Mouse (Mus musculus) lung, postnatal 0 days (tissue): ENCODE results near the gene Rbfox2. TPM values are rescaled to one million over a fixed set of nuclear protein-coding genes. Genes with fewer than 3 reads are reported as not detected.
A peak's percentile ranks its signal among the peaks of the same experiment; 100 is the strongest.

ENCODE experiments used
- ATAC-seq: fragments of 200-750 bp; cut with Nextera tagmentation; 2 replicates; pipeline ENCODE4 v1.8.0; 2017; ENCODE audit warnings: moderate library complexity
- DNase-seq: peaks from one replicate; pipeline ENCODE4 v3.0.0-alpha.2; 2016; ENCODE audit warnings: low spot score
- H3K27ac ChIP-seq: fragments of 300-500 bp; sonication (generic); 2 replicates; pipeline ENCODE4 v1.5.1; 2014; ENCODE audit warnings: antibody characterized with exemption, mild to moderate bottlenecking, low read length, mixed read lengths
- H3K27me3 ChIP-seq: fragments of 300-500 bp; sonication (generic); replicated peaks from 2 replicates; pipeline ENCODE4 v1.6.1; 2014; ENCODE audit warnings: low read length, mixed read lengths; ENCODE audit not compliant: insufficient read depth
- H3K36me3 ChIP-seq: fragments of 300-500 bp; sonication (generic); 2 replicates; pipeline ENCODE4 v1.6.1; 2014; ENCODE audit warnings: low read length, mixed read lengths; ENCODE audit not compliant: insufficient read depth
- H3K4me1 ChIP-seq: fragments of 300-500 bp; sonication (generic); 2 replicates; pipeline ENCODE4 v1.6.1; 2014; ENCODE audit warnings: antibody characterized with exemption, low read depth, low read length, mixed read lengths; ENCODE audit not compliant: insufficient read depth
- H3K4me2 ChIP-seq: fragments of 300-500 bp; sonication (generic); replicated peaks from 2 replicates; pipeline ENCODE4 v1.6.1; 2014; ENCODE audit warnings: low read depth, mild to moderate bottlenecking, low read length, moderate library complexity, mixed read lengths
- H3K4me3 ChIP-seq: fragments of 300-500 bp; sonication (generic); 2 replicates; pipeline ENCODE4 v1.5.1; 2014; ENCODE audit warnings: low read depth, low read length
- H3K9ac ChIP-seq: fragments of 300-500 bp; sonication (generic); replicated peaks from 2 replicates; pipeline ENCODE4 v1.6.1; 2014; ENCODE audit warnings: low read depth, mild to moderate bottlenecking
- H3K9me3 ChIP-seq: fragments of 300-500 bp; sonication (generic); 2 replicates; pipeline ENCODE4 v1.6.1; 2016; ENCODE audit warnings: low read length, mixed read lengths
- CTCF ChIP-seq: IDR thresholded peaks from 2 replicates; pipeline ENCODE4 v1.5.1; 2016; ENCODE audit warnings: antibody characterized with exemption, mild to moderate bottlenecking
- EP300 ChIP-seq: IDR thresholded peaks from 2 replicates; pipeline ENCODE4 v1.6.1; 2016; ENCODE audit warnings: antibody characterized with exemption, mild to moderate bottlenecking, control low read depth
- WGBS: fragments of 180-500 bp; shearing (Covaris S2); extraction: QIAGEN DNeasy Blood & Tissue Kit; methylation state at CpG from one replicate; pipeline ENCODE4 v1.1.7; 2014; 5-methylcytosine and 5-hydroxymethylcytosine counted together
- polyA plus RNA-seq: library from polyadenylated mRNA; unstranded; fragments of >200 nt; fragmentation: Nextera tagmentation; extraction: Ambion mirVana; gene quantifications from 2 replicates; pipeline ENCODE4 v1.2.1, GENCODE M21; 2015

The Rbfox2 gene
- polyA plus RNA-seq, 1 experiment from 2014 or later = 17.4 TPM

DNA sequence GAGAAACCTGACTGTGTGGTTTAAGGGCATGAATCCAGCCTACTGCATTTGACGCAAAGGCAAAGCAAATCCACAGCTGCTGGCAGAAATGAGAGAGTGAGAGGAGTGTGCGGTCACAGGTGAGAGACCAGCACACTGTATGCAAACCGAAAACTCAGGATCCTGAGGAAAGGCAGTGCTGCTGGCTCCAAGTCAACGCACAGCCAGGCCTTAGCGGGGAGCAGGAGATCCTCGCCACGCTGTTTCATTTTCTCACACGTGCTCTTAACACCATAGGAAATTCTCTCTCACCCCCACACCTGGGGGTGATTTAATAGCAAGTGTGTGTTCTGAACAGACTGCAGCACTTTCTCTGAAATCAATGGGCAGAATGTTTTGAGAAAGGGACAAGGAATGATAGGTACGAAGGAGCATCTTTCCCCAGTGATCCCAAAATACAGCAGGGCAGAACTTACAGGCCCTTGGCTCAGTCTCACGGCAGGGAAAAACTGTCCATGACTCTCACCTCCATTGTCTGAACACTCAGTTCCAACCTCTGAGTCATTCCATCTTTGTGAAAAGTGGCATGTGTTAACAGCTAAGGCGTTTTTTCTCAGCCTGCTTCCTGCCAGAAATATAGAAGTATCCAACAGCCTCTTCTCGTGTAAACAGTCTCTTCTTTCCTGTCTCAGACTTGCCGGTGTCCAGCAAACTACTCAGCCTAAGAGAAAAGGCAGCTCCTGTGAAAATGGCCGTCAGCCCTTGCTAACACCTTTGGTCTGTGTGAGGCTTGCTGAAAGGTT lies 114.5 kb downstream of the Rbfox2 start:
- TF ChIP-seq CTCF (no peak), EP300 (no peak)
- whole genome bisulfite sequencing = 44% methylated on average over 14 of the region's 14 CpGs

DNA sequence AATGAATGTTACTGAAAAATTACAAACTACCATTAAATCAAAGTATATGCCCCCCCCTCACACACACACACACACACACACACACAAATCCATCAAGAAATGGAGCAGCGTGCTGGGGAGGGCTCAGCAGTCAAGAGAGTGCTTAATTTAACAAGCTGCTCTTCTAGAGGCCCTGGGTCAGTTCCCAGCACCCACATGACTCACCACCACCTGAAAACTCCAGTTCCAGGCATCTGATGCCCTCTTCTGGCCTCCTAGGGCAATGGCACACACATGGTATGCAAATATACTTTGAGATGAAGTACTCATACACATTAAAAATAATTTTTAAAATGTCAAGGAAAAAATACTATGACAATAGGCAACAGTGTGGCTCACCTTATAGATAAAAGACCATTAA lies 120.7 kb downstream of the Rbfox2 start:
- ATAC-seq = no peak
- WGBS = 86% methylated on average over 1 of the region's 1 CpGs
- H3K27ac ChIP-seq = no peak overlapping the region
- no peaks in the 10 kb centered on the region for H3K4me1 ChIP-seq
- no peaks in the 10 kb centered on the region for H3K36me3 ChIP-seq
- H3K9ac ChIP-seq = no peak overlapping the region
- DNase-seq = no peak
- no peaks in the 10 kb centered on the region for H3K27me3 ChIP-seq
- no peak overlapping the region for H3K4me3 ChIP-seq
- H3K4me2 ChIP-seq = no peak overlapping the region
- TF ChIP-seq CTCF (peak; percentile 35), EP300 (no peak)
- no peaks in the 10 kb centered on the region for H3K9me3 ChIP-seq

More for the DNA sequence above, 114.5 kb downstream of the Rbfox2 start:
- ATAC-seq = peak; percentile 37; the same call in 1 of the 2 replicates
- Histone ChIP-seq H3K4me2 (no peak overlapping the region), H3K27me3 (no peaks in the 10 kb centered on the region), H3K9me3 (no peaks in the 10 kb centered on the region), H3K9ac (no peak overlapping the region), H3K4me1 (peaks cover 17% of the 10 kb centered on the region; the same call in 1 of the 2 replicates), H3K27ac (no peak overlapping the region; the same call in 1 of the 2 replicates), H3K36me3 (no peaks in the 10 kb centered on the region), H3K4me3 (no peak overlapping the region)
- DNase-seq = peak; percentile 61

DNA sequence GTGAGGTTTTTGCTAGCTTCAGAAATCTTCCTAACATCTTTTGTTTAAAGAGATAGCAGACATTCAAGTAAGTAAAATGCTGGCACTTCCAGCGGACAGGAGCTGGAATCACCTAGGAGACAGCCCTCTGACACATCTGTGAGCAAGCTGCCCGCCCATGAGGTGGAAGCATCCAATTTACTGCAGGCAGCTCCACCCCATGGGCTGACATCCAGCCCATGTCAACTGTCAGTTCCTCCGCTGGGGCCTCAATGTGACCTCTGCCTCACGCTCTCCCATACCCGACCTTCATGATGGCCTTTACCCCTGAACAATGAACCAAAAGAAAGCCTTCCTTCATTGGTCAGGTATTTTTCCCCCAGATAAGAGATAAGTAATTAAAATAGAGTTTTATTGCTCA lies 121.2 kb downstream of the Rbfox2 start:
- DNase-seq = no peak
- Histone ChIP-seq H3K9ac (no peak overlapping the region), H3K36me3 (no peaks in the 10 kb centered on the region), H3K4me3 (no peak overlapping the region), H3K9me3 (no peaks in the 10 kb centered on the region), H3K27ac (no peak overlapping the region), H3K4me2 (no peak overlapping the region), H3K4me1 (no peaks in the 10 kb centered on the region), H3K27me3 (no peaks in the 10 kb centered on the region)
- 41% methylated on average over 5 of the region's 5 CpGs for WGBS
- no peak for ATAC-seq
- TF ChIP-seq EP300 (no peak), CTCF (no peak)

DNA sequence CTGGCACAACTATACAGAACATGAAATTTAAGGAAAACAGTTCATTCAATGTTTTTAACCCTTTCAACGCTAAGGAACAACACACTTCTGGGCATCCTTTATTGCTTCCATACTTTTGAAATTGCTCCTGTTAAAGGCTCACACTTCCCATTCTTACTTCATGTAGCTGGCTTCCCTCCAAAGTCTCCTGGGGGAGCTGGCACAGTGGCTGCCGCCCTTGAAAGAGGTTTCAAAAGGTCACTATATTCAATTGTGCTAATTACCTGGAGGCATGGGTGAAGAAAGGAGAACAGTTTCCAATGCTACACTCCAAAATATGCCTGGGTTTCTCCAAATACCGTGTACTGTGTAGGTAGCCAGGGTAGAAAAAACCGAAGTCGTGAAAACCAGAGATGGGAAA lies 124.0 kb downstream of the Rbfox2 start:
- TF ChIP-seq EP300 = no peak
- no peak for TF ChIP-seq CTCF
- no peak overlapping the region for H3K9ac ChIP-seq
- no peaks in the 10 kb centered on the region for H3K9me3 ChIP-seq
- H3K4me2 ChIP-seq = no peak overlapping the region
- H3K4me1 ChIP-seq = no peaks in the 10 kb centered on the region
- ATAC-seq = no peak
- no peak overlapping the region for H3K4me3 ChIP-seq
- no peak overlapping the region for H3K27ac ChIP-seq
- no peaks in the 10 kb centered on the region for H3K36me3 ChIP-seq
- H3K27me3 ChIP-seq = no peaks in the 10 kb centered on the region
- 60% methylated on average over 5 of the region's 5 CpGs for WGBS
- peak; percentile 5 for DNase-seq

DNA sequence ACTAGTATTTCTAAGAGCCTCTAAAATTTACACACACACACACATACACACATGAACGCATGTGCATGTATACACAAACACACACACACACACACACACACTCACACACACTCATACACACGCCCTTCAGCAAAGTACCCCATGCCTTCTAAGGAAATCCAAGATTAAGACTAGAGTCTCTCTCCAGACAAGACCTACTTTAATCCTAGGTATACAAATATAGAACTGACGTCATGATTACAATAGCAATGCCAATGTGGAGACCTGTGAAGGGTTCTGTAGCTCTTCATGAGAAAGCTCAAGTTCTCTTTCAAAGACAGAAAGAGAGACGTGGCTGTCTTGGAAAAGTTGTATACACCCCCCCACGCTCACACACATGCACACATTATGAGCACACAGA lies 132.8 kb downstream of the Rbfox2 start:
- Histone ChIP-seq H3K9ac (no peak overlapping the region), H3K4me2 (no peak overlapping the region), H3K27ac (no peak overlapping the region), H3K4me1 (no peaks in the 10 kb centered on the region), H3K27me3 (no peaks in the 10 kb centered on the region), H3K9me3 (no peaks in the 10 kb centered on the region), H3K36me3 (no peaks in the 10 kb centered on the region), H3K4me3 (no peak overlapping the region)
- ATAC-seq (peak; percentile 49), DNase-seq (peak; percentile 57)
- 66% methylated on average over 5 of the region's 5 CpGs for WGBS
- TF ChIP-seq CTCF (no peak), EP300 (no peak)

DNA sequence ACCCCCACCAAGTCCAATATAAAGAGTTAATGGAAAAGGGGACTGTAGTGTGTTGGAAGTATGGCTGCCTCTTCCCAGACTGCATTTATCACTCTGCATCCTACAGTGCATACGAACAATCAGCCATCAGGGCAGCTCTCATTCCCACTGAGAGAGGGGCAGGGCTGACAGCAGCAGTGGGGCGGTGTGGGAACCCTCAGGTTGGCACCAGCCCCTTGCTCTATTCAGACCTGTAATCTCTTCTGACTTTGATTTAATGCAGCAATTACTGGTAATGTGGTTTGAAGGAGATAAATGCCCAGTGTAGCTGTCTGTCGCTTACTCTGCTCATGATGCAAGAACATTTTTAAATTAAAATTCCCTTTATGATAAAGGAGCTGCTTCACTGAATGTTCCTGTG lies 134.4 kb downstream of the Rbfox2 start:
- no peak overlapping the region for H3K4me2 ChIP-seq
- H3K27ac ChIP-seq = no peak overlapping the region
- TF ChIP-seq EP300 = no peak
- TF ChIP-seq CTCF = no peak
- no peak overlapping the region for H3K4me3 ChIP-seq
- H3K27me3 ChIP-seq = no peaks in the 10 kb centered on the region
- DNase-seq = no peak
- H3K9me3 ChIP-seq = no peaks in the 10 kb centered on the region
- no peaks in the 10 kb centered on the region for H3K4me1 ChIP-seq
- 73% methylated on average over 3 of the region's 3 CpGs for WGBS
- H3K9ac ChIP-seq = no peak overlapping the region
- H3K36me3 ChIP-seq = no peaks in the 10 kb centered on the region
- ATAC-seq = no peak
